Mouse (Mus musculus) adrenal gland, adult 18-20 months (tissue): ENCODE results near the gene Slc1a2. TPM values are rescaled to one million over a fixed set of nuclear protein-coding genes. Genes with fewer than 3 reads are reported as not detected.
A peak's percentile ranks its signal among the peaks of the same experiment; 100 is the strongest.

ENCODE experiments used
- DNase-seq, 2 experiments: peaks; one replicate each; pipeline ENCODE4 v3.0.0; 2021 to 2022; ENCODE audit warnings: low spot score in 2 of 2
- total RNA-seq, 2 experiments: library from RNA; stranded (reverse); gene quantifications; 1 replicate in 1 of 2; 2 replicates in 1 of 2; pipeline ENCODE4 v1.2.3; 2021

Gene Slc1a2
- total RNA-seq, 2 experiments from 2014 or later, result 0.17 to 0.35 TPM

DNA sequence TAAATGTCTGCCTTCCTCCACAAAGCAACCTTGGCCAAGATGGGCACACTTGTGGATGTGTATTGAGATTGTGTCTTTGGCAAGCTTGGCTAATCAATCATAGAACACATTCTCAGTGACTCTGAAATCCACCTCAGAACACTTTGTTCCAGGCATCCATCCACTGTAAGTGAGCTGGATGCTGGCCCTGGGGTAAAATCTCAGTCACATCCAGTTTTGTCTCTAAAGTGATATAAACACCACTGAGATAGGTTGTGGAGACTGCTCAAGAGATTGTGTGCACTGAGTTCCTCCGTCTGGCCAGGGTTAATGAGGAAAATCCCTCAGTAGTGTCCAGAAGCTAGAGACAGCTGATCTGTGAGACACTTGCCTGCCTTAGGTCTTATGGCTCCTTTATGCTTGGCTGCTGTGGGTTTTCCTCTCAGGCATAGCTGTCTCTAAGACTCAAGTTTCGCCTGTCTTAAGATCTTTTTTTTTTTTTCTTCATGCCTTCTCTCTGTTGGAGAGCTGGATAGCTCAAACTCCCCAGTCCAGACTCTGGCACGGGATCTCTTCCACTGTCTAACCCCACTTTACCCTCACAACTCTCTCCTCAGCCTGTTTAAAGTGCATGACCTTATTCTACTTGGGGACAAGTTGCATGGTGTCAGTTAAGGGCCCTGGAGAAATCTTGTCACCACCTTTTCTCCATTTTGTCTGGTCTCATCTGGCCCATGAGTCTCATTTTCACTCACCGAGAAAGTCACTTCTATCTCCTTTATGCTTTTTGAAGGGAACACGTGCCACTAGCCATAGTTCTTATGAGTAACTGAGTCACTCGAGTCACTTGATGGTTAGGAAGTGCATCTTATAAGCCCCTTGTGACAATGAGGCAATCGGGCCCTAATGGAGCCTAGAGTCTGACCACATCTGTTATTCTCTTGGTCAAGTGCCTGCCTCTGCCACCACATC is 54.5 kb downstream of the Slc1a2 start:
- no peak for DNase-seq

DNA sequence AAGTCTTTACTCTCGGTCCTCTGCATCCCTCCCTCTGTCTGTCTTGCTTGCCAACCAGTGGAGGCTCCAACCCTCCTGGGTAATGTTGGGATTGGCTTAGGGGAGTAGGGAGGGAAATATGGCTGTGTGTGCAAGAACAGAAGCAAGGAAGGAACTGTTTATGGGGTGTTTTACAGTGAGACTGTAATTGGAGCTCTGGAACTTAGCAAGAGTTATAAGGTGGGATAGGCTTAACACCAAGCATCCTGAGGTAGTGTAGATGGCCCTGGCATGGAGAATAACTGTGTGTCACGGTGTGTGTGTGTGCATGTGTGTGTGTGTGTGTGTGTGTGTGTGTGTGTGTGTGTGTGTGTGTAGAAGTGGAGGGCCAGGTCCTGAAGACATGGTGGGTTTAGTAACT is 55.9 kb downstream of the Slc1a2 start:
- no peak for DNase-seq

DNA sequence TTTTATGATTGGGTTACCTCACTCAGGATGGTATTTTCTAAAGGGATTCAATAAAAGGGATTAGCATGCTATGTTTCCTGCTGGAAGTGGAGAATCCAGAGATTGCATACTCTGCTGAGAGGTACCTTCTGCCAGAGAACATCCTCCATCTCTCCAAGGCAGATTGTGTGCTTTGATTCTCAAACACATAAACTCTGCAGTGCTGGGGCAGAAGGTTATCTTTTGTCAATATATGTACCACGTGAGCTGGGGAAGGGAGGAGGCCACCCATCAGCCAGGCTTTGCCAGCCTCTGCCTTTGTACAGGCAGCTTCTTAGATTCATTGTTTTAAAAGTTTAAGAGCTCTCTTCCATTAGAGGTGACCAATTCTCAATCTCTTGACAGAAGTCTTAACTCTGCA is 57.3 kb downstream of the Slc1a2 start:
- no peak for DNase-seq

DNA sequence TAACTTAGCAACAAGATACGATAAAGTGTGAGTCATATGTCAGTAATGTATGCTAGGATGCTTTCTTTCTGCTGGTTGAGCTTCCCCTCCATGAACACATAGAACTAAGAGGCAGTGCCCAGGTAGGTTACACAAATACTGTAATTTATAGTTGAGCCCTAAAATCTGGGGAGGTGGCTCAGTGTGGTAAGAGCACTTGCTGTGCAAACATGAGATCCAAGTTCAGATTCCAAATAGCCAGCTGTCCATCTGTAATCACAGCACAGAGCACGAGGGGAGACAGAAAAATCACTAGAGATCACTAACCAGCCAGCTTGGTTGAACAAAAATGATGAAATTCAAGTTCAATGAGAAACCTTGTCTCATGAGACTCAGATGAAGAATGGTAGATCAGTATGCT is 63.4 kb downstream of the Slc1a2 start:
- no peak for DNase-seq

DNA sequence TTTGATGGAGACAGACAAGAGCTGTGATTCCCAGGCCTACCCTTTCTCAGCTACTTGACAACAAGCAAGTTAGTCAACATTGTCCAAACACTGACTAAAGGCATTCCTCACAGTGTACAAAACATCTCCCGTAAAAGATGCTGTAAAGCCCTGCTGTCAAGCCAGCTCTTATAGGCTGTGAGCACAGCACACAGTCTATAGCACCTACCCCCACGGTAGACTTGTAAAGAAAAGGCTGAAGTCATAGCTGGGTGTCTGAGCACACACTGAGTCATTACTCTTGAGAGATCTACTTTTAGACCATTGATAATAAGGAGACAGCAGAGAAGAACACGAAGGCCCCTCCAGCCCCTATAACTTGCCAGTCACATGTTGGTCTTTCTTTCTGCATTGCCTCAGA is 66.6 kb downstream of the Slc1a2 start:
- no peak for DNase-seq

DNA sequence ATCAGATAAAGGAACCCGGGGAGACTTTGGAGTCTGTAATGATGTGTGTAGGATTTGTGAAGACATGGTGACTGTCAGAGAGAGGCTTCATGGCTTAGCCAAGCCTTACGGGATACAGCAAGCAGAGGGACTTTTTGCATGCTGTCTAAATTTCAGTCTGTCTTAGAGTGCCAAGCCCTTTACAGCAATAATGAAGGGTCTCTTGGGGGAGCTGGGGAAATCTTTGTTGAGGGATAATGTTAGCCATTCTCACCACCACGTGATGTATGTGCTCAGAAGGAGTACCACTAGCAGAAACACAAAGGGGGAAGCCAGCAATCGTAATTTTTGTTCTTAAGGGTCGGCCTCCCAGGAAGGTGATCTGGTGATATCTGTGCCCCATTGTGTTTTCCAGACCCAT is 71.9 kb downstream of the Slc1a2 start:
- no peak for DNase-seq

DNA sequence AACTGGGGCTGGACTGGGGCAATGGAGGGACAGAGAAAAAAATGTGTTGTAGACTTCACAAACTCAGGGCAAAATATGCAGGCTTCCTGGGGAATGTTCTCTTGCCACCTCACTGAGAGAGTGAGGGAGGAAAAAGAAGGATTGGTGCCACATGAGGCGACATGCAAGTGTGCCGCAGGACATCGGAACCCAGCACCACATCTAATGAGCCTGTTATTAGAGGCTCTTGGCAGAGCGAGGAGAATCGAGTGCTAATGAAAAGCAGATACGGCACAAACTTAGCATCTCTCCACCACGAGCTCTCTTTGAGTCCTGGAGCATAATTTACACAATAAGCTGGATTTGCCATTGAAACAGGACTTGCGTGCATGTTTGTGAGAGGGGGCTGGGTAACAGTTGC is 72.3 kb downstream of the Slc1a2 start:
- DNase-seq, result no peak

DNA sequence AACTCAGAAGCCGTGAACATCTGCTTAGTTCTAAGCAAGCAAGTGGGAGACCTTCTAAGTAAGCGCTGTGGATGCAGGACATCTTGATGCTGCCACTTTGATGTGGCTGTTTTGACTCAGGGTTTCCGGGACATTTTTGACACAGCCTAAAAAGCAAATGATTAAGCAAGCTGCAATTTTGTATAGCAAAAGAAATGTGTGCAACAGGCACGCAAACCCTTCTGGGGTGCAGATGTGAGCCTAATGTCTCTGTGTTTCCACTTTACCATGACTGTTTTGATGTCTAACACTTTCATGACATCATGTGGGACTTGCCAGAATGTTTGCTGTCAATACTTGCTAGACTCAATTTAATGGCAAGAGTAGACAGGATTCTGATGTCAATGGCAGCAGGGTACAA is 74.7 kb downstream of the Slc1a2 start:
- no peak for DNase-seq

DNA sequence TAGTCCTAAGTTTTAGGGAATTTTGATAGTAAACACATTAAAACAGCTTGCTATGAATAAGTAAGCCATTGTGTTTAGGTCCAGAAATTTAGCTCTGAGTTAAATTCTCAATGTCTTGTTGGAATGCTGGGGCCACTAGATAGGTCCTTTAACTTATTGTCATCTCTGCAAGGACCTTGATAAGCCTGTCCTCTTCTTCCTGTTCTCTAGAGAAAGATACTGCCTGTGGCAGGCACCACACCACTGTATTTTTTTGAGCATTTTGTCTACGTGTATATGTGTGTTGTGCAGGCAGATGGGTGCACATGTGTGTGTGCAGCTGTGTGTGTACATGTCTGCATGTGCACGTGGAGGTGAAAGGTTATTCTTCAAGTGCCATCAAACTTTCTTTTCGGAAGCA is 75.6 kb downstream of the Slc1a2 start:
- DNase-seq, result no peak

DNA sequence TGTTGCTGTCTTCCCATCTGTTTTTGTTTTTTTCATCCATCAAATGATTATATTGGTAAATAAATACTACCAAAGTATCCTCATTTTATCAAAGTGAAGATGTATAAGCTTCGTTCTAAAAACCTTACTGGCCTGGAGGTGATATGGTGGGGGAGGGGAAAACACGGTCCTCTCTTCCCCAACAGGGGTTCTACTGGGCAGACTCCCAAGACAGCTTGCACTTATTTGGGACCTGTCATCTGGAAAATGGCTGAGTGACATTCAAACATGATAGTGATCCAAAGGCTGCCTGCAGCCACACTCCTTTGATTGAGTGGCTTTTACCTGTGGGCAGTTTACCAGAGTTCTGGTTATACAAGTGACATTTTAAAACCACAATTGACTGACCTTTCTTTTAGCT is 76.6 kb downstream of the Slc1a2 start:
- DNase-seq, result no peak

DNA sequence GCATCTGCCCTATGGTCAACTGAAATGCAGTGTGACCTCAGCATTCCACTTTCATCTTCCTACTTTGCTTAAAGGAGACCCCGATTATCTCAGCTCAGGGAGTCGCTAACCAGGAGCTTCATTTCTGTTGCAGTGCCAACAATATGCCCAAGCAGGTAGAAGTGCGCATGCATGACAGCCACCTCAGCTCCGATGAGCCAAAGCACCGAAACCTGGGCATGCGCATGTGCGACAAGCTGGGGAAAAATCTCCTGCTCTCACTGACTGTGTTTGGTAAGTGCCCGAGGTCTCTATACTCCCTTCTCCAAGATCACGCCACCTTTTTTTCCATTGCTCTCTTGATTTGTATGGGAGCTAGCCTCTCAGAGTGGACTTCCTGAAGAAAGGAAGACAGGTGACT is 77.4 kb downstream of the Slc1a2 start:
- no peak for DNase-seq

DNA sequence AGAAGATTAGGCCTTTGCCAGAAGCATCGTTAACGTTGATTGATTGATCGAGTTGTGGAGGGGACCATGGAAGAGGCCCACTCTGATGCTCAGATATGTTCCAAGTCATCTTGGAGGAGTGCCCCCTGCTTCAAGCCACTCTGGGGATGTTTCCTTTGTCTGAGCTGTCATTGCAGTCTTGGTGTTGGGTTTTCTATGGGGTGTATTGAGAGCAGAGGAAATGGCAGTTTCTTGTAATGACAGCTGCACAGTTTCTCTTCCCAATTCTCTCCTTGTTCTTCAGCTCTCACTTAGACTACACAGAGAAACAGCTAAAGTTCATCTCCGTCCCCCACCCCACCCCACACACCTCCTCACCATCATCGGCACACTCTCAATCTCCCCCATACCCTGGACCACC is 78.0 kb downstream of the Slc1a2 start:
- no peak for DNase-seq

DNA sequence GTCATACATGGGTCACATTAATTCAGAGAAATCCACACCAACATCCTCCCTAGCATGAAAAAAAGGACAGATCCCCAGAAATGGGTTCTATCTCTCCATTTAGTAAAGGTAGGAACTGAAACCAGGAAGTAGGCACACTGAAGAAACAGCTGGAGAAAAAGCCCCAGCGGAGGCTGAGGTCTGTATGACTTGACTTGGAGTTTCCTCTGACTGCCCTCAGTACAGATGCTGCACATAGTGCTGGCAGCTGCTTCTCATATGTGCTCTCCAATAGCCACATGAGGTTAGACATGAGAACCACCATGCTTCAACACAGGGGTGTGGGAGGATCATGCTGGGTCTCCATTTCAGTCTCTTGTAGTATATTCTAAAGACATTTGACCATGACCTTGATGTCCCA is 80.4 kb downstream of the Slc1a2 start:
- DNase-seq, result no peak

DNA sequence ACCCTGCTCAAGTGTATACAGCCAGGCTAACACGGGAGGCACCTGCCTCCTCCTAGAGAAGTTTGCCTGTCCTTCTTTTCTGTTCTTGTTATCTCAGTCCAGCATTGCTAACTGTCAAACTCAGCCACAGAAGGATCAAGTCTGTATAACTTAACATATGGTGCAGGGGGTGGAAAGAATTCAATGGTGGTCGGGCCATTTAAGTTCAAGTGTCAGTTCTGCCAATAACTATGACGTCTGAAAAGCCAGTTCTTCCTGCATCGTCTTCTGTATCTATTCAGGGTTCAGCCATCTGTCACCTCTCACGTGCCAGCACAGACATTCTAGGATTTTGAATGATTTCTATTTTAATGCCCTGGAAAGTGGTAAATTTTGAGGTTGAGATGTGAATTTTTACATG is 84.2 kb downstream of the Slc1a2 start:
- no peak for DNase-seq

DNA sequence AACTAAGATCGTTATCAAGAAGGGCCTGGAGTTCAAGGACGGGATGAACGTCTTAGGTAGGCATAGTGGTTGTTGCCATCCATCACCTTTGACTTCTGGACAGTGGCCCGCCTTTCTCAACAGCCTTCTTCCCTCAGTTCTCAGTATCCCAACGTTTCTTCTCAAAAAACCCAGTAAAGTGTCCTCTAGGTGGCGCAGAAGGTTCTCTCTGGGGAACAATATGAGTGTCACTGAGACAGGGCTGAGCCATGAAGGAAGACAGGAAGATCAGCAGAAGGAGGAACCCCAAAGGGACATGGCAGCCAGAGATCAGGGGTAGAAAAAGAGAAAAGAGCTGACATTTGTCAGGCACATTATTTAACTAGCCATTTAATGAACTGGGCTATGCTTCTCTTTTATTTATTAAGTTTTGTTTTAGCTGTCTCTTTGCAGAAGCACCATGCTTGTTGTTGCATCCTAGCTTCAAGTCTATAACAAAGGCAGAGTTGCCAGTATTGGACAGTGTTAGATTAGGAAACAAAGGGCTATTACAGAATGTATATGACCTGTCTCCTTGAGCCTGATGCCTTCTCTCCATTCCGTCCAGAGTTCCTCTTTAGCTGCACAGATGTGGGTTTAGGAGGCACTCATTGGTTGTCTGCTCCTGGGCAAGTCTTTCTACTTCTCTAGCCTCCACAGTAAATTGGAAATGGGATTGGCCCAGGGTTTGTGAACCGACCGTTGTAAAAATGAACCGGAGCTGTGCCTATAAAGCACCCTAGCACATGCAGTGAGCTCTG is 85.6 kb downstream of the Slc1a2 start:
- peak; percentile 36 to 64 for DNase-seq

DNA sequence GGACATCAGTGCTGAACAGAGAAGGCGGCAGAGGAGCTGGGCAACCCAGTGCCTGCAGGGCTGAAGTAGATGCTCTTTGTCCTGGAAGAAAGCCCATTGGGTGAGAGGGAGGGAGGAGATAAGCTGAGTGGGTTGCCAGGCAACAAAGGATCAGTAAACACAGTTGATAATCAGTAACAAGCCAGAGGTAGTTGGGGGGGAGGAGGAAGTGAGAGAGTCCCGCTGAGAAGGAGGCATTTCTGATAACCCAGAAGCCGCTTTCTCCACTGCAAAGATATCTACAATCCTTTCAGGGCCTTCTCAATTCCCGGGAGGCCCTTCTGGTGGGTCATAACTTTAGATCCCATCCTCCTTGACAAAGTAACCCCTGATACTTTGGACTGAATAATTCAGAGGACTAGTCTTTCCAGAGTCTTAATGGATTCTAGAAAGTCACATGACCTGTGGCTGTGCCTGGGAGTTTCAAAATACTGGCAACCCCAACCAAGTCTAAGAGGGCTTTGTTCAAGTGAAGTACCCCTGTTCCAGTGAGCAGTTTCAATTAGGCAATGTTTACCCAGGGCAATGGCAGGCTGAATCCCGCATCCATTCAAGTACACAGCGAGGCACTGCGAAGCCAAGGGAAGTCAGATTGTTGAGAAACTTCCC is 86.9 kb downstream of the Slc1a2 start:
- no peak for DNase-seq

DNA sequence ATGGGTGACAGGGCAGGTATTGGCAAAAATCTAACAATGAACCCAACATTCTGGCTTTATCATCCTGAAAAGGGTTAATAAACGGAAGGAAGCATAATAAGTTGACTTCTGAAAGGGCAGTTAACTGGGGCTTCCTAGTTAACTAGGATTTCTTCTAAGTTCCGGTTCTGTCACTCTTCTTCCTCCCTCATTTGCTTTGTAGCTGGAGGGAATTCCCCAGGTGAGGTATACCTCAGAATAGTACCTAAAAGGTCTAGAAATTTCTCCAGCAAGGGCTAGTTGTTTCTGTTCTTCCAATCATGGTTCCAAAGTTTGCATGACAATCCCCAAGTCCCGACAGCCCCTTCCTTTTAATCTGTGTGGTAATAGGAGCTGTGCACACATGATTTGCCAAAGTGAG is 89.3 kb downstream of the Slc1a2 start:
- no peak for DNase-seq

DNA sequence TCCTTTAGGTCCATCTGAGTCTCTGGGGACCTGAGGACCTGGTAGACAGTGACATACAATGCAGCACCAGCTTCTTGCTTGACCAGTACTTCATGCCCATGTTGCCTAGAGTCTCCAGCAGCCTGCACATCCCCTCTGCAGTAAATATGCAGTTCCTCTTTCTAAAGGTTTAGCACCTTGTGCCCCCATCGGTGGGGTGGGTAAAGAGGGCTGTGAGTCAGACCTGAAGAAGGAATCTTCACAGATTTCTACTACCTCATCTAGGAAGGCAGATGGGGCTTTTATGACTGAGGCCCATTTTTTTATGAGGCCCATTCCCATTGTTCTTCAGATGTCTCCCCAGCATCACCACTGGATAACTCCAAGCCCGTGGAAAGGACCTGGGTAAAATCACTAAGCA is 91.5 kb downstream of the Slc1a2 start:
- no peak for DNase-seq

DNA sequence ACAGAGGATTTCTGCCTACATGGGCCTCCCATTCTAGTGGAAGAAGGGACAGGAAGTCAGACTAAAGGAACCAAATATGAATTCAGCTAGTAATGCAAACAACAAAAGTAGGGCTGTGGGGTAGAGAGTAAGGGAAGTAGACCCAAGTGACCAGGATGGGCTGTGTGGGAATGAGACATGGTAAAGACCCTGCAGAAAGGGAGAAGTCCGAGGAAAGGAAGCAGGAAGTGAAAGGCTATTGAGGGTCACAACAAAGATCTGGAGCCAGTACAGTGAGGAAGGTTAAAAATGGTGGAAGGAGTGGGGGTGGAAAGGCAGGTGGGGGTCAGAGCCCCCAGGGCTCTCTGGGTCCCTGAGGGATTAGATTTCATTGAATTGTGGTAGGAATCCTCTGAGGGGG is 93.4 kb downstream of the Slc1a2 start:
- DNase-seq, result no peak

DNA sequence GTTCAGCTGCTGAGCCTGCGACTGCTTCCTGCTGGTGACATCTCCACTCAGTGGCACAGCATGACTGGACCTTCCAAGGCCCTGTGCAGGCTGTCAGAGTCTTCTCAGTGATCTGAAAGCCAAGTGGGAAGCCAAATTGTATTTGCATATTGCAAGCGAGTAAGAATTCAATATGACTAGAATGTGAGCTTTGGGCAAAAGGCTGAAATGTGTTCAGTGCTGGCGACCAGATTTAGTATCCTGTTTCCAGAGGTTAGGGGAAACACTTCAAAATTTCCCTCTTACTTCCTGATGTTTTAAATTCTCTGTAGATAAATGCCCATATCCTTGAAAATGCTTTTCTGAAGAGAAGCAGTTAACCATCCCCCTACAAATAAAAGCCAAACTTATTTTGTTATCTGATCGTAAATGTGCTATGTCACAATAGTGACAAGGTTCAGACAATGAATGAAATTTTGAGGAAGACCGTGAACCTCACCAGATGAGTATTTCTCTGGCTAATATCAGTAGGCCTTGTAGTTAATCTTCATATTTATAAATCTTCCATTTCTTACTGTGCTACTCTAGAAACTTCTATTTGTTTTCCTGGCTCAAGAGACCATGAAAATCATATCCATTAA is 98.9 kb downstream of the Slc1a2 start:
- DNase-seq, result no peak

DNA sequence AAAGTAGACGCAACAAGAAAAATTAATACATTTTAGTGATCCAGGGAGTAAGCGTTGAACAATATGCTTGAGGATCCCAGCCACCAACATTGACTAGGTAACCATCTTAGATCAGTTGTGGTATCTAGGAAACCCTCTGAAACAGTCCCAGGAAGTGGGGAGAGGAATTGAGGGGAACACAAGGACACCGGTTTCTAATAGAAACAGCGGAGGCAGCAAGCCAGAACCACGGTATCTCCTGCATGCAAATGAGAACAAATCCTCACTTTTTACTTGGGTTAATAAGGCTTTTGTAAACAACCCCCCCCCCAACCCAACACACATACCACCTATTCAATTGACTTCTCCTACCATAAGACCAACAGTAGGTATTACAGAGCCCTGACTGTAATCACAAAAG is 101.0 kb downstream of the Slc1a2 start:
- no peak for DNase-seq
